Mouse (Mus musculus) thymus, postnatal 4 days (tissue): Measurements from ENCODE around the gene 2610507B11Rik.
A peak's percentile ranks its signal among the peaks of the same experiment; 100 is the strongest.

Experiments
- DNase-seq: peaks from one replicate; pipeline ENCODE4 v3.0.0; 2021

2610507B11Rik gene

GRCm38 (mm10) chr11:78289146-78289763 lies 27.7 kb downstream of the 2610507B11Rik start:
- DNase-seq = no peak

GRCm38 (mm10) chr11:78290654-78291053 lies 29.1 kb downstream of the 2610507B11Rik start, which contains the start of gene BC030499:
TSS of gene BC030499 (plus strand) at chr11:78290841.
- no peak for DNase-seq

GRCm38 (mm10) chr11:78294585-78294984 lies 33.0 kb downstream of the 2610507B11Rik start:
- no peak for DNase-seq

- no peak for DNase-seq
Observed at GRCm38 (mm10) chr11:78300917-78301316, 39.4 kb downstream of the 2610507B11Rik start.

- peak; percentile 93 for DNase-seq
Observed at GRCm38 (mm10) chr11:78301357-78302084, 40.0 kb downstream of the 2610507B11Rik start, which contains the start of gene Spag5. TSS of gene Spag5 (plus strand) at chr11:78301529.

- DNase-seq = no peak
Observed at GRCm38 (mm10) chr11:78305272-78305671, 43.7 kb downstream of the 2610507B11Rik start.

- no peak for DNase-seq
Observed at GRCm38 (mm10) chr11:78310861-78311511, 49.4 kb downstream of the 2610507B11Rik start.

- no peak for DNase-seq
Observed at GRCm38 (mm10) chr11:78313662-78314061, 52.1 kb downstream of the 2610507B11Rik start.

- DNase-seq = no peak
Observed at GRCm38 (mm10) chr11:78318411-78318810, 56.9 kb downstream of the 2610507B11Rik start.

- DNase-seq = no peak
Observed at GRCm38 (mm10) chr11:78322076-78322831, 60.7 kb downstream of the 2610507B11Rik start.

GRCm38 (mm10) chr11:78322860-78323259 lies 61.3 kb downstream of the 2610507B11Rik start, which contains the start of gene Aldoc:
TSS of gene Aldoc (plus strand) at chr11:78322968.
- peak; percentile 75 for DNase-seq

GRCm38 (mm10) chr11:78324000-78324785 lies 62.6 kb downstream of the 2610507B11Rik start:
- no peak for DNase-seq

- peak; percentile 31 for DNase-seq
Observed at GRCm38 (mm10) chr11:78324965-78325364, 63.4 kb downstream of the 2610507B11Rik start.

- DNase-seq = no peak
Observed at GRCm38 (mm10) chr11:78327215-78327614, 65.7 kb downstream of the 2610507B11Rik start.

- peak; percentile 97 for DNase-seq
Observed at GRCm38 (mm10) chr11:78327634-78328511, 66.3 kb downstream of the 2610507B11Rik start, which contains the start of gene Pigs. TSS of gene Pigs (plus strand) at chr11:78328415.

- DNase-seq = no peak
Observed at GRCm38 (mm10) chr11:78328512-78329056, 67.0 kb downstream of the 2610507B11Rik start.

GRCm38 (mm10) chr11:78332676-78333075 lies 71.1 kb downstream of the 2610507B11Rik start:
- no peak for DNase-seq

- no peak for DNase-seq
Observed at GRCm38 (mm10) chr11:78333992-78334391, 72.4 kb downstream of the 2610507B11Rik start.

- no peak for DNase-seq
Observed at GRCm38 (mm10) chr11:78337040-78337439, 75.5 kb downstream of the 2610507B11Rik start.
